Mouse (Mus musculus): Measurements from ENCODE around the gene Ppp6r1. TPM values are rescaled to one million over a fixed set of nuclear protein-coding genes. Genes with fewer than 3 reads are reported as not detected.

Ppp6r1 gene
- total RNA-seq, 2 experiments from 2014 or later, result 79.2 to 98.8 TPM

DNA sequence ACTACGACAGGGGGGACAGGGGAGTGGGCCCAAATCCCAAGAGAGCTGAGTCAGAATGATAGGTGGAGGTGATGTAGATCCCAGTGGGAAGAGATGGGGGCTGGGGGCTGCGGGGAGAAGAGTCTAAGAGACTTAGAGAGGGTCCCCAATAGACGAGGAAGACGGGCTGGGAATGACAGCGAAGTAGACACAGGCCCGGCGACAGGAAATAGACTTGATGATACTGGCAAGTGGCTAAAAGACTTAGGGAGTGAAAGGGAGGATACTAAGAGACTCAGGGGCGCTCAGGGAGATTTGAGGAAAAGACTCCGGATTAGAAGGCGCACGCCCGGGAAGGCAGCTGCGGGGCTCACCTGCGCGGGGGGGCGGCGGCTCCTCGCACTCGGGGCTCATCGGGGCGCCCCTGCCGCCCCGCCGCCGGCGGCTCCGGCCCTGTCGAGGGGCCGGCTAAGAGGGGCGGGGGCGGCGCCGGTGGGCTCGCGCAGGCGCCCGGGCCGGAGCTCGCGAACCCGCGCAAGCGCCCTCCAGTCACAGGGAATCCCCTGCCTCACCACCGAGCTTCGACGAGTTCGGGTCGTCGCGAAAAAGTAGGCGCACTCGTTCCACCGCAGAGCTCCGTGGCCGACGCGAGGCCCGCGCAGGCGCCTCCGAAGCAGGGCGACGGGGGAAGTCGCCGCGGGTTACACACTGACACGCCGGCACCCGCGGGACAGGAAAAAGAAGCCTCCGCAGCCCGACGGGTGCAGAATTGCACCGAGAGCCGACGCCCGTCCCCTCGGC, 501 bp downstream of the Ppp6r1 start:
- peak in 1 of 2 experiments; percentile 22 for DNase-seq (ENCODE audit: low spot score in 2 of 2)

DNA sequence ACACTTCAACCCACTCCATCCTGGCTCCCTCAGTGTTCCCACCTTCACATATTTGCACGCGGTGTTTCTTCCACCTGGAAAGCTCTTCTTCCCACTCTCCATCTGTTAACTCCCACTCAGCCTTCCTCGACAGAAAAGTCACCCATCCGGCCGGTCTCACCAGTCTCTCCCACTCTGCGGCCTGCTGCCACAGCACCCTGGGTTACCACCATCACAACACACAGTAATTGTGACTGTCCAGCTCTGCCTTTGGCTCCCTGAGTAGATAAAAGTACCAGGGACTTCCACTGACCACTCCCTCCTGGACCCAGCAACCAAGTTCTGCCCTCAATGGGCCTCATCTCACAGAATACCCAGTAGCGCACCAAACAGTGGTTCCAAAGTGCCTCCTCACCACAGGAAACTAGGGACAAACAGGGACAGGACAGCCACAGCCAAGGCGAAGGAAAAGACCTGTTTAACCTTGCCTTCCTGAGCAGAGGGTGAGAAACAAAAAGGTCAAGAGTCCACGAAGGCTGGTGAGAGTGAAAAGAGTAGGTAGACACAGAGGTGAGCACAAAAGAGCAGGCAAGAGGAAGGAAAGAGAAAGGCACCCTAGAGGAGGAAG, 1.2 kb downstream of the Ppp6r1 start:
- DNase-seq (ENCODE audit: low spot score in 2 of 2), result no peak

- no peak for DNase-seq (ENCODE audit: low spot score in 2 of 2)
These were observed 2.0 kb downstream of the Ppp6r1 start for GRCm38 (mm10) chr7:4656818-4657217.

GRCm38 (mm10) chr7:4655916-4656315, 2.9 kb downstream of the Ppp6r1 start:
- no peak for DNase-seq (ENCODE audit: low spot score in 2 of 2)

GRCm38 (mm10) chr7:4655393-4655792, 3.4 kb downstream of the Ppp6r1 start:
- DNase-seq (ENCODE audit: low spot score in 2 of 2), result no peak

DNA sequence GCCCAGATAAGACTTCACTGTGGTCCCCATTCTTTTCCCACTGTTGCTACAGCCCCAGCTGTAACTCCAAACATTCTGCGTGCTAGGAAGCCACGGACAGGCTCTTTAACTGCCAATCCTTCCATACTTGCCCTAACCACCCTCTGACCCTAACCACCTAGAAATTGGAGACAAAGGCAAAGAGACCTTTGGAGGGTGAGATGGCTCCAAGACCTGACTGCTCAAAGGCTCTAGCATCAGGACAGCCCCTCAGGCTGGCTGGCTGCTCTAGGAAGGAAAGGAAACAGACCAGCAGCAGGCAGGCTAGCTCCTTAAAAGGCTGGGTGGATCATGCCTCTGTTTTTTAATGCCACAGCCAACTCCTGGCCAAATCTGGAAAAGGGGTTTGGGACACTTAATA, 4.6 kb downstream of the Ppp6r1 start:
- DNase-seq (ENCODE audit: low spot score in 2 of 2), result no peak

DNA sequence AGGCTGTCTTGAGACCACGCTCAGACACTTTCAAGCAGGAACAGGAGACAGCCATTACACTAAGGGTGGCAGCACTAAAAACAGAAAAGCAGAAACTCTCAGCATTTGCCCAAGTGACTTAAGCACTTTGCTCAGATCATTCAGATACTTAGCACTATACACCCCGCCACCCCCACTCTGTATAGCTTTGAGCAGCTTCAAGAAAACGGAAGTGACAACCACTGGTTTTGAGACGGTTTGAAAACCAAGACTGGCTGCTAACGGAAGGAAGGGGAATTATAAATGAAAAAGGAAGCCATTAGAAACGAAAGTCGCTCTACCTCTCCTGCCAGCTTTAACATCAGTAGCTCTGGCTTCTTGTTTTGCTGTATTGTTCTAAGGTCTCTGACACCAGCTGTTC, 5.0 kb downstream of the Ppp6r1 start:
- DNase-seq (ENCODE audit: low spot score in 2 of 2), result no peak

DNA sequence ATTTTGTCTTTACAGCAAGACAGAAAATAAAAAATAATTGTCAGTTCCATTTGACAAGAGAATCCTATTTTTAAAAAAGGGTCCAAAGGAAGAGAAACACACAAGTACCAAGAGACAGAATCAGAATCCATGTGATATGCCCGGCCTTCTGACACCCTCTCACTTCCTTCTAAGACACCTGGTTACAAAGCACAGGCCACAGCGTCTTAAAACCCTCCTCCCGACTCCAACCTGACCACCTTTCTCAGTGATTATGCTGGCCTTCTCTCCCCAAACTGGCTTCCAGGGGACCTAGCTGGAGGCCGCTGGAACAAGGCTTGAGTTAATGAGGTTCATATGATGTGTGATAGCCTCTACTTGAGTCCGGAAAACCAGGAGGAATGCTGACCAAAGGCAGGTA, 5.5 kb downstream of the Ppp6r1 start:
- DNase-seq (ENCODE audit: low spot score in 2 of 2), result no peak

- DNase-seq (ENCODE audit: low spot score in 2 of 2), result no peak
These were observed 6.1 kb downstream of the Ppp6r1 start for GRCm38 (mm10) chr7:4652726-4653125.

GRCm38 (mm10) chr7:4651581-4651980, 7.2 kb downstream of the Ppp6r1 start:
- no peak for DNase-seq (ENCODE audit: low spot score in 2 of 2)

GRCm38 (mm10) chr7:4647992-4648391, 10.8 kb downstream of the Ppp6r1 start:
- DNase-seq (ENCODE audit: low spot score in 2 of 2), result no peak

DNA sequence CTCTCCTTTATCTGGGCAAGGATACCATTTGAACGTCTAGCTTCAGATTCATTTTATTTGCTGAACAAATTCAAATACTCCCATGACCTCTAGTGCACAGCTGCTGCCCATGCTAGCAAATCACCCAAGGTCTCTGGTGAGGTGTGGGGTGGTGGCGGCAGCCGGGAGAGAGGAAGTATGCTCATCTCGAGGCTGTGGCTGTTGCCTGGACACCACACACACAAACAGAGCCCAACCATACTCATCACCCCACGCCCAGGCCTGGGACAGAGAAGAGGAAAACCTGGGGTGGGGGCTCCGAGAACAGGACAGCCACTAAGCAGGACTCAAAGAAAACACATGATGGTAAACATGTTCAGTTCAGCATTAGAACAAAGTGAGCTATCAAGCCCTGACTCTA, 11.5 kb downstream of the Ppp6r1 start:
- DNase-seq (ENCODE audit: low spot score in 2 of 2), result no peak

DNA sequence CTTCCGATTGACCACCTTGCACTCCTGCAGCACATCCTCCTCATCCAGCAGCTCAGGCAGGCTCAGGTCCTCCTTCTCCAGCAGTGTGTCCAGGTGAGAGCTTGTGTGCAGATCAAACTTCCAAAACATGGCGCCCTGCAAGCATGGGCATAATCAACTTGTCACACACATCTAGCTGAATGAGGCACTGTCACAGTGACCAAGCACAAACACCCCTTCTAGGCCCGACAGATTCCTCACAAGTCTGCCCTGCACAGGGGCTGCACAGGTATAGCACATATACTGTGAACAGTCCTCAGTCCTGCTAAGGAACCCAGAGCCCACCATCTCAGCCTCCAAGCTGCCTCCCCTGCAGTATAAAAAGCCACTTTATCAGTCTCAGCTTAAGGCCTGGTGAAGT, 12.0 kb downstream of the Ppp6r1 start:
- DNase-seq (ENCODE audit: low spot score in 2 of 2), result no peak

GRCm38 (mm10) chr7:4643225-4643624, 15.6 kb downstream of the Ppp6r1 start:
- no peak for DNase-seq (ENCODE audit: low spot score in 2 of 2)

DNA sequence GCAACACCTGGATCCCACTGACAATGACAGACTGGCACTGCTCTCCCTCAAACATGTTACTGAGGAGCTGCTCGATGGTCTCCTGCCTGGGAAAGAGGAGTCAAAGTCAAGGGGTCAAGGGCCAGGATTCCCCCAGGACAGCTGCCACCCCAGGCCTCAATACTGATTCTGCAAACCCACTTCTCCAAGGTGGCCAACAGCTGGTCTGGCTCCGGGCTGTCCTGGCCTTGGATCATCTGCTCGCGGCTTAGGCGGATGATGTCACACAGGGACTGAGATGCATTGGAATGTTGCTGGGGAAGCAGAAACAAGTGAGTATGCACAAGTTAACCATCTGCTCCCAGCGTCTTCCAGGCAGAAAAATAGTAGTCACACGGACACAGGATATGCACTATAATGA, 16.9 kb downstream of the Ppp6r1 start:
- DNase-seq (ENCODE audit: low spot score in 2 of 2), result no peak

DNA sequence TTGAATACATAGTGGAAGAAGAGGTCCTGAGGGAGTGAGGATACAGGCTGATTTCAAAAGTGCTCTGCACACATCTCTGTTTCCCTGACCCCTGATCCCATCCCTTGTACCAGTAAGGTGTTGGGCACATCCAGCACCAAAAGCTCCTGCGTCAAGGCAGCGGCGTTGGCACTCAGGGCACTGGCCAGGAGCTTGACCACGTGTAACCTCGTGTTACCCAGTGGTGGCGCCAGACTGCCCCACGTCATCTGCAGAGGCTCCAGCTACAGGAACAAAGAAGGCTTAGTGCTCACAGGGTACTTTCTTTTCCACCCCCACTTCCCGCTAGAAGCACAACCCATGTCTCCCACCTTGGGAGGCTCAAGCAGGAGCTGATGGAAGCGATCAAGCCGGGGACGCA, 17.7 kb downstream of the Ppp6r1 start:
- DNase-seq (ENCODE audit: low spot score in 2 of 2), result no peak

DNA sequence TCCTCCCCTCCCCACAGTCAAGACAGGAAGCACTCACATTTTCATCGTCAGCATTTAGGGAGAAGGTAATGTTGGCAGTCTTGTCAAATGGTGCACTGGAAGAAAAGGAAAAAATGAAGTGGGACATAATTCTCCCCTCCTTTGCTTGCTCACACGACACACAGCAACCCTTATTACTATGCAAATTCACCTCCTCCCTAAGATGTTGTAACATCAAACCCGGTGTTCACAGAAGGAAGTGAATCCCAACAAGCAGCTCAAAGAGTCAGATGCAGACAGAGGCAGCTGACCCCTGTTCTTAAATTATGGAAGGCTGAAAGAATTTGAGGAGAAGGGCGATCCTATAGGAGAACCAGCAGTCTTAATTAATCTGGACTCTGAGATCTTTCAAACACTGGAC, 22.6 kb downstream of the Ppp6r1 start:
- DNase-seq (ENCODE audit: low spot score in 2 of 2), result no peak

- no peak for DNase-seq (ENCODE audit: low spot score in 2 of 2)
These were observed 27.8 kb downstream of the Ppp6r1 start, which contains the start of gene Tmem86b for GRCm38 (mm10) chr7:4631031-4631430. Gene Tmem86b, minus strand, starts transcription at chr7:4631422.

- no peak for DNase-seq (ENCODE audit: low spot score in 2 of 2)
These were observed 28.6 kb downstream of the Ppp6r1 start for GRCm38 (mm10) chr7:4630198-4630597.

DNA sequence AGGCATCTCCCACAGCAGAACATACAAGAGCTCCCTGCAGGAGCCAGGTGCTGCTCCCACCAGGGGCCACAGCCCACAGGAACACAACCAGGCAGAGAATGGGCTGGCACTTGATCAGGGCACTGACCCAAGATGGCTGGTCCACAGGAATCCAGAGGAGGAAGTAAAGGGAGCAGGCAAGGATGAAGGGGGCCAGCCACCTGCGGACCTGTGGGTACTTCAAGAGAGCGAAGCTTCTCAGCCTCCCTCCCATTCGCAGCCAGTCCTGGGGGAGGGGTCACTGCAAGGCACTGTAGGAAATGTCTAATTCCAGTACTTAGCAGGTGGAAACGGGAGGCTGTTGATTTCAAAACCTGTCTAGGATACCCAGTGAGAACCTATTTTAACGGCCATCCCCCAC, 29.2 kb downstream of the Ppp6r1 start:
- no peak for DNase-seq (ENCODE audit: low spot score in 2 of 2)

GRCm38 (mm10) chr7:4625928-4626327, 32.9 kb downstream of the Ppp6r1 start:
- DNase-seq (ENCODE audit: low spot score in 2 of 2), result no peak

GRCm38 (mm10) chr7:4624343-4624742, 34.5 kb downstream of the Ppp6r1 start:
- DNase-seq (ENCODE audit: low spot score in 2 of 2), result no peak

Measured in adrenal gland, adult 18-20 months (tissue).